Mouse (Mus musculus) intestine, embryonic 14.5 days (tissue): ENCODE data around the gene Cdx2. TPM values are rescaled to one million over a fixed set of nuclear protein-coding genes. Genes with fewer than 3 reads are reported as not detected.

Source experiments
- ATAC-seq: fragments of 200-750 bp; cut with Nextera tagmentation; replicated peaks from 2 replicates; pipeline ENCODE4 v1.8.0; 2017; ENCODE audit warnings: low read depth, moderate number of reproducible peaks, moderate TSS enrichment, moderate library complexity; ENCODE audit not compliant: low FRiP score, low TSS enrichment
- DNase-seq: peaks from one replicate; pipeline ENCODE4 v3.0.0-alpha.2; 2018; ENCODE audit warnings: low spot score
- H3K27ac ChIP-seq: fragments of 300-500 bp; sonication (generic); 2 replicates; pipeline ENCODE4 v1.5.1; 2014; ENCODE audit warnings: low read depth, mild to moderate bottlenecking, control low read depth
- H3K27me3 ChIP-seq: fragments of 300-500 bp; sonication (generic); replicated peaks from 2 replicates; pipeline ENCODE4 v1.6.1; 2014; ENCODE audit warnings: low read length, control low read depth; ENCODE audit not compliant: control insufficient read depth, insufficient read depth
- H3K36me3 ChIP-seq: fragments of 300-500 bp; sonication (generic); 2 replicates; pipeline ENCODE4 v1.6.1; 2014; ENCODE audit warnings: low read length, control low read depth; ENCODE audit not compliant: control insufficient read depth, insufficient read depth
- H3K4me1 ChIP-seq: fragments of 300-500 bp; sonication (generic); replicated peaks from 2 replicates; pipeline ENCODE4 v1.6.1; 2014; ENCODE audit warnings: low read length, control low read depth, mixed read lengths; ENCODE audit not compliant: control insufficient read depth, insufficient read depth
- H3K4me2 ChIP-seq: fragments of 300-500 bp; sonication (generic); 2 replicates; pipeline ENCODE4 v1.6.1; 2014; ENCODE audit warnings: low read length
- H3K4me3 ChIP-seq: fragments of 300-500 bp; sonication (generic); 2 replicates; pipeline ENCODE4 v1.5.1; 2014; ENCODE audit warnings: low read depth, low read length, control low read depth, mixed read lengths
- H3K9ac ChIP-seq: fragments of 300-500 bp; sonication (generic); 2 replicates; pipeline ENCODE4 v1.6.1; 2014; ENCODE audit warnings: mild to moderate bottlenecking, low read length
- H3K9me3 ChIP-seq: fragments of 300-500 bp; sonication (generic); 2 replicates; pipeline ENCODE4 v1.6.1; 2016; ENCODE audit warnings: low read length, control low read depth; ENCODE audit not compliant: control insufficient read depth
- WGBS: fragments of 180-500 bp; shearing (Covaris S2); extraction: QIAGEN DNeasy Blood & Tissue Kit; methylation state at CpG from one replicate; pipeline ENCODE4 v1.1.7; 2014; 5-methylcytosine and 5-hydroxymethylcytosine counted together
- microRNA-seq: library from miRNA; unstranded; fragments of <30 nt; microRNA quantifications from one replicate; pipeline ENCODE4, GENCODE M21; 2016
- polyA plus RNA-seq: library from polyadenylated mRNA; unstranded; fragments of >200 nt; fragmentation: Nextera tagmentation; extraction: Ambion mirVana; gene quantifications from 2 replicates; pipeline ENCODE4 v1.2.1, GENCODE M21; 2014

The Cdx2 gene
- polyA plus RNA-seq, 1 experiment from 2014 or later: 30.2 TPM

GRCm38 (mm10) chr5:147261899-147262541 lies 45.0 kb downstream of the Cdx2 start:
- ATAC-seq: peak; percentile 67
- no peak for DNase-seq
- Histone ChIP-seq H3K36me3 (no peaks in the 10 kb centered on the region), H3K4me2 (no peak overlapping the region), H3K4me1 (no peaks in the 10 kb centered on the region), H3K27me3 (peaks cover 22% of the 10 kb centered on the region), H3K27ac (no peak overlapping the region), H3K4me3 (no peak overlapping the region), H3K9ac (no peak overlapping the region), H3K9me3 (no peaks in the 10 kb centered on the region)
- WGBS: 32% methylated on average over 11 of the region's 11 CpGs

- peaks cover 9% of the 10 kb centered on the region for H3K27me3 ChIP-seq
- no peak for DNase-seq
- H3K4me3 ChIP-seq: no peak overlapping the region
- 71% methylated on average over 4 of the region's 4 CpGs for WGBS
- no peak overlapping the region for H3K27ac ChIP-seq
- H3K9me3 ChIP-seq: no peaks in the 10 kb centered on the region
- no peak overlapping the region for H3K9ac ChIP-seq
- H3K4me2 ChIP-seq: no peak overlapping the region
- no peaks in the 10 kb centered on the region for H3K36me3 ChIP-seq
- ATAC-seq: no peak
- no peaks in the 10 kb centered on the region for H3K4me1 ChIP-seq
These were observed 46.3 kb downstream of the Cdx2 start for GRCm38 (mm10) chr5:147260778-147261177.

DNA sequence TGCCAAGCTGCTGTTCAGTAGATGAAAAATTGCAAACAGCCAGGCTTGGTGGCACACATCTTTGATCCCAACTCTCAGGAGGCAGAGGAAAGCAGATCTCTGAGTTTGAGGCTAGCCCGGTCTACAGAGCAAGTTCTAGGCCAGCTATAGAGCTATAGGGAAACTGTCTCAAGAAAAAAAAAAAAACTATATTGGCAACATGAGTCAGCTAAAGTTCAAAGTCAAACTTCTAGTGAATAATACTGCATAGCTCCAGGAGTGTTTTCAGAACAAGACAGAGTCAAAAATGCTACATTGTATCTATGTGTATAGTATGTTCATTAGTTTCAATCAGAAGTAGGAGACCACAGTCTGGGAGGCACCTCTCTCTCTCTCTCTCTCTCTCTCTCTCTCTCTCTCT lies 46.9 kb downstream of the Cdx2 start:
- Histone ChIP-seq H3K4me3 (no peak overlapping the region), H3K27ac (no peak overlapping the region), H3K4me2 (no peak overlapping the region), H3K27me3 (peaks cover 3% of the 10 kb centered on the region; the same call in 1 of the 2 replicates), H3K9ac (no peak overlapping the region), H3K4me1 (no peaks in the 10 kb centered on the region), H3K36me3 (no peaks in the 10 kb centered on the region), H3K9me3 (no peaks in the 10 kb centered on the region)
- ATAC-seq (no peak), DNase-seq (no peak)
- WGBS: 86% methylated on average over 1 of the region's 1 CpGs

Small RNAs within 50 kb of the gene (microRNA-seq; reads per million reads assigned to microRNA genes)
- gene Mir7k: not detected

Other genes starting within 250 kb of the Cdx2 start
- gene Lnx2, start 230.7 kb downstream of the Cdx2 start, polyA plus RNA-seq: 17.9 and 18.7 TPM in 2 replicates
- gene Polr1d, start 230.2 kb downstream of the Cdx2 start, polyA plus RNA-seq: 157 and 163 TPM in 2 replicates
- gene Gsx1, start 118.6 kb downstream of the Cdx2 start, polyA plus RNA-seq: not detected in 2 replicates
- 0.79 and 6.4 TPM in 2 replicates for gene Pdx1, start 37.3 kb downstream of the Cdx2 start, polyA plus RNA-seq
- gene Urad, start 15.2 kb upstream of the Cdx2 start, polyA plus RNA-seq: 1.6 and 1.7 TPM in 2 replicates
- 0.15 and 0.19 TPM in 2 replicates for gene Flt3, start 93.2 kb upstream of the Cdx2 start, polyA plus RNA-seq
- gene Pan3, start 122.9 kb upstream of the Cdx2 start, polyA plus RNA-seq: 75.0 and 83.4 TPM in 2 replicates